Mouse (Mus musculus) limb, embryonic 13.5 days (tissue): Measurements from ENCODE around the gene Meaf6. TPM values are rescaled to one million over a fixed set of nuclear protein-coding genes. Genes with fewer than 3 reads are reported as not detected.

Experiments used
- ATAC-seq: fragments of 200-750 bp; cut with Nextera tagmentation; 2 replicates; pipeline ENCODE4 v1.8.0; 2017; ENCODE audit warnings: low read depth, moderate number of reproducible peaks, moderate TSS enrichment; ENCODE audit not compliant: low FRiP score
- H3K27ac ChIP-seq: fragments of 300-500 bp; sonication (generic); 2 replicates; pipeline ENCODE4 v1.5.1; 2015; ENCODE audit warnings: inconsistent platforms, mild to moderate bottlenecking, moderate library complexity
- H3K27me3 ChIP-seq: fragments of 300-500 bp; sonication (generic); 2 replicates; pipeline ENCODE4 v1.6.1; 2015; ENCODE audit warnings: mild to moderate bottlenecking, inconsistent platforms
- H3K36me3 ChIP-seq: fragments of 300-500 bp; sonication (generic); 2 replicates; pipeline ENCODE4 v1.6.1; 2015; ENCODE audit warnings: inconsistent platforms, mild to moderate bottlenecking, moderate library complexity
- H3K4me1 ChIP-seq: fragments of 300-500 bp; sonication (generic); 2 replicates; pipeline ENCODE4 v1.6.1; 2015; ENCODE audit warnings: inconsistent platforms
- H3K4me2 ChIP-seq: fragments of 300-500 bp; sonication (generic); replicated peaks from 2 replicates; pipeline ENCODE4 v1.6.1; 2015; ENCODE audit warnings: inconsistent platforms, mild to moderate bottlenecking, moderate library complexity
- H3K4me3 ChIP-seq: fragments of 300-500 bp; sonication (generic); 2 replicates; pipeline ENCODE4 v1.5.1; 2015; ENCODE audit warnings: moderate library complexity, mild to moderate bottlenecking, inconsistent platforms
- H3K9ac ChIP-seq: fragments of 300-500 bp; sonication (generic); 2 replicates; pipeline ENCODE4 v1.6.1; 2015; ENCODE audit warnings: mild to moderate bottlenecking, inconsistent platforms
- H3K9me3 ChIP-seq: fragments of 300-500 bp; sonication (generic); 2 replicates; pipeline ENCODE4 v1.6.1; 2016; ENCODE audit warnings: inconsistent platforms
- WGBS: fragments of 180-500 bp; shearing (Covaris S2); methylation state at CpG from one replicate; pipeline ENCODE4 v1.1.7; 2015; 5-methylcytosine and 5-hydroxymethylcytosine counted together
- polyA plus RNA-seq: library from polyadenylated mRNA; unstranded; fragments of >200 nt; fragmentation: Nextera tagmentation; extraction: Ambion mirVana; gene quantifications from 2 replicates; pipeline ENCODE4 v1.2.1, GENCODE M21; 2015

Gene Meaf6
- polyA plus RNA-seq, 1 experiment from 2014 or later = 67.8 TPM

- 95% methylated on average over 2 of the region's 2 CpGs for WGBS
- no peak overlapping the region for H3K9ac ChIP-seq
- H3K4me1 ChIP-seq = no peaks in the 10 kb centered on the region
- no peaks in the 10 kb centered on the region for H3K27me3 ChIP-seq
- H3K36me3 ChIP-seq = peaks cover 47% of the 10 kb centered on the region
- H3K4me2 ChIP-seq = no peak overlapping the region
- H3K27ac ChIP-seq = no peak overlapping the region
- H3K4me3 ChIP-seq = no peak overlapping the region
- H3K9me3 ChIP-seq = no peaks in the 10 kb centered on the region
- ATAC-seq = no peak
Observed at GRCm38 (mm10) chr4:125078698-125079097, 6.2 kb upstream of the Meaf6 start.

- H3K36me3 ChIP-seq = peaks cover 41% of the 10 kb centered on the region
- ATAC-seq = peak; percentile 94
- WGBS = under 1% methylated on average over 45 of the region's 45 CpGs
- peaks cover 15% of the 10 kb centered on the region for H3K4me1 ChIP-seq
- no peaks in the 10 kb centered on the region for H3K27me3 ChIP-seq
- H3K4me3 ChIP-seq = peak overlapping the region; percentile 85
- no peaks in the 10 kb centered on the region for H3K9me3 ChIP-seq
- peak overlapping the region; percentile 84 for H3K4me2 ChIP-seq
- H3K27ac ChIP-seq = peak overlapping the region; percentile 96
- peak overlapping the region; percentile 90 for H3K9ac ChIP-seq
Observed at GRCm38 (mm10) chr4:125085346-125085841, 460 bp downstream of the Meaf6 start.

- no peak overlapping the region for H3K9ac ChIP-seq
- no peaks in the 10 kb centered on the region for H3K9me3 ChIP-seq
- H3K27ac ChIP-seq = no peak overlapping the region
- H3K4me3 ChIP-seq = no peak overlapping the region
- ATAC-seq = no peak
- H3K36me3 ChIP-seq = peaks cover 62% of the 10 kb centered on the region
- no peaks in the 10 kb centered on the region for H3K27me3 ChIP-seq
- 91% methylated on average over 5 of the region's 5 CpGs for WGBS
- H3K4me1 ChIP-seq = no peaks in the 10 kb centered on the region
- H3K4me2 ChIP-seq = no peak overlapping the region
Observed at GRCm38 (mm10) chr4:125093031-125093430, 8.1 kb downstream of the Meaf6 start.

GRCm38 (mm10) chr4:125096066-125096465, 11.1 kb downstream of the Meaf6 start:
- no peak for ATAC-seq
- 91% methylated on average over 5 of the region's 5 CpGs for WGBS
- Histone ChIP-seq H3K4me3 (no peak overlapping the region), H3K9ac (peak overlapping the region; percentile 39; the same call in 1 of the 2 replicates), H3K9me3 (no peaks in the 10 kb centered on the region), H3K27me3 (no peaks in the 10 kb centered on the region), H3K36me3 (peaks cover 32% of the 10 kb centered on the region), H3K4me1 (no peaks in the 10 kb centered on the region), H3K27ac (no peak overlapping the region), H3K4me2 (no peak overlapping the region)

GRCm38 (mm10) chr4:125097412-125097811, 12.5 kb downstream of the Meaf6 start:
- no peak for ATAC-seq
- Histone ChIP-seq H3K9me3 (no peaks in the 10 kb centered on the region), H3K27me3 (no peaks in the 10 kb centered on the region), H3K27ac (no peak overlapping the region), H3K4me1 (no peaks in the 10 kb centered on the region), H3K4me2 (no peak overlapping the region), H3K36me3 (peaks cover 26% of the 10 kb centered on the region), H3K4me3 (no peak overlapping the region), H3K9ac (no peak overlapping the region)
- WGBS = 71% methylated on average over 4 of the region's 4 CpGs

GRCm38 (mm10) chr4:125099458-125099857, 14.5 kb downstream of the Meaf6 start:
- no peak overlapping the region for H3K4me2 ChIP-seq
- no peaks in the 10 kb centered on the region for H3K27me3 ChIP-seq
- H3K27ac ChIP-seq = no peak overlapping the region
- no peak overlapping the region for H3K9ac ChIP-seq
- no peaks in the 10 kb centered on the region for H3K4me1 ChIP-seq
- H3K36me3 ChIP-seq = peaks cover 31% of the 10 kb centered on the region
- ATAC-seq = no peak
- no peaks in the 10 kb centered on the region for H3K9me3 ChIP-seq
- no peak overlapping the region for H3K4me3 ChIP-seq
- 10% methylated on average over 8 of the region's 8 CpGs for WGBS

- no peak overlapping the region for H3K4me2 ChIP-seq
- peaks cover 39% of the 10 kb centered on the region for H3K36me3 ChIP-seq
- H3K9me3 ChIP-seq = no peaks in the 10 kb centered on the region
- 64% methylated on average over 13 of the region's 13 CpGs for WGBS
- no peaks in the 10 kb centered on the region for H3K4me1 ChIP-seq
- no peak for ATAC-seq
- H3K9ac ChIP-seq = no peak overlapping the region
- no peaks in the 10 kb centered on the region for H3K27me3 ChIP-seq
- H3K27ac ChIP-seq = no peak overlapping the region
- no peak overlapping the region for H3K4me3 ChIP-seq
Observed at GRCm38 (mm10) chr4:125101334-125101733, 16.4 kb downstream of the Meaf6 start.

GRCm38 (mm10) chr4:125105354-125105753, 20.4 kb downstream of the Meaf6 start:
- 0 out of 2 replicates have a peak, but pooled peaks cover 2% of the 10 kb centered on the region for H3K4me1 ChIP-seq
- H3K4me2 ChIP-seq = no peak overlapping the region
- no peak overlapping the region for H3K27ac ChIP-seq
- no peak overlapping the region for H3K9ac ChIP-seq
- peaks cover 57% of the 10 kb centered on the region for H3K36me3 ChIP-seq
- H3K27me3 ChIP-seq = no peaks in the 10 kb centered on the region
- ATAC-seq = no peak
- no peak overlapping the region for H3K4me3 ChIP-seq
- 88% methylated on average over 9 of the region's 9 CpGs for WGBS
- H3K9me3 ChIP-seq = no peaks in the 10 kb centered on the region

- H3K4me2 ChIP-seq = peak overlapping the region; percentile 17
- H3K27me3 ChIP-seq = no peaks in the 10 kb centered on the region
- peaks cover 26% of the 10 kb centered on the region for H3K36me3 ChIP-seq
- peak overlapping the region; percentile 16; the same call in 1 of the 2 replicates for H3K27ac ChIP-seq
- H3K4me1 ChIP-seq = peaks cover 32% of the 10 kb centered on the region
- H3K9ac ChIP-seq = 0 out of 2 replicates have a peak overlapping the region, but pooled peaks have one; percentile 5
- H3K4me3 ChIP-seq = no peak overlapping the region
- WGBS = 4% methylated on average over 6 of the region's 6 CpGs
- ATAC-seq = 0 out of 2 replicates have a peak, but pooled peaks have one; percentile 21
- H3K9me3 ChIP-seq = no peaks in the 10 kb centered on the region
Observed at GRCm38 (mm10) chr4:125114638-125115037, 29.7 kb downstream of the Meaf6 start.

GRCm38 (mm10) chr4:125115081-125115480, 30.1 kb downstream of the Meaf6 start:
- peak overlapping the region; percentile 16; the same call in 1 of the 2 replicates for H3K27ac ChIP-seq
- H3K27me3 ChIP-seq = no peaks in the 10 kb centered on the region; the same call in 1 of the 2 replicates
- peak overlapping the region; percentile 17; the same call in 1 of the 2 replicates for H3K4me2 ChIP-seq
- 70% methylated on average over 4 of the region's 4 CpGs for WGBS
- H3K4me3 ChIP-seq = no peak overlapping the region
- peaks cover 25% of the 10 kb centered on the region for H3K36me3 ChIP-seq
- H3K9ac ChIP-seq = 0 out of 2 replicates have a peak overlapping the region, but pooled peaks have one; percentile 5
- peaks cover 32% of the 10 kb centered on the region for H3K4me1 ChIP-seq
- H3K9me3 ChIP-seq = no peaks in the 10 kb centered on the region
- 0 out of 2 replicates have a peak, but pooled peaks have one; percentile 1 for ATAC-seq

GRCm38 (mm10) chr4:125115710-125116089, 30.8 kb downstream of the Meaf6 start:
- Histone ChIP-seq H3K4me1 (peaks cover 29% of the 10 kb centered on the region), H3K9ac (no peak overlapping the region), H3K27ac (peak overlapping the region; percentile 16; the same call in 1 of the 2 replicates), H3K27me3 (no peaks in the 10 kb centered on the region; the same call in 1 of the 2 replicates), H3K4me3 (no peak overlapping the region), H3K36me3 (peaks cover 19% of the 10 kb centered on the region), H3K4me2 (no peak overlapping the region; the same call in 1 of the 2 replicates), H3K9me3 (no peaks in the 10 kb centered on the region)
- 18% methylated on average over 6 of the region's 6 CpGs for WGBS
- peak; percentile 9; the same call in 1 of the 2 replicates for ATAC-seq

- H3K27ac ChIP-seq = no peak overlapping the region; the same call in 1 of the 2 replicates
- WGBS = 69% methylated on average over 9 of the region's 9 CpGs
Observed at GRCm38 (mm10) chr4:125116090-125116861, 31.3 kb downstream of the Meaf6 start.

More at GRCm38 (mm10) chr4:125116090-125116861, 31.3 kb downstream of the Meaf6 start:
- ATAC-seq = no peak
- H3K9ac ChIP-seq = no peak overlapping the region
- H3K4me3 ChIP-seq = no peak overlapping the region
- H3K4me2 ChIP-seq = no peak overlapping the region
- peaks cover 29% of the 10 kb centered on the region for H3K4me1 ChIP-seq
- H3K36me3 ChIP-seq = peaks cover 14% of the 10 kb centered on the region
- no peaks in the 10 kb centered on the region for H3K9me3 ChIP-seq
- H3K27me3 ChIP-seq = no peaks in the 10 kb centered on the region; the same call in 1 of the 2 replicates
